Mouse (Mus musculus) lung, adult 2 months (tissue): Measurements from ENCODE around the gene Becn1.

Experiments used
- CTCF ChIP-seq: fragments of 200-500 bp; IDR thresholded peaks from 2 replicates; pipeline ENCODE4 v1.5.1; 2011; ENCODE audit warnings: mild to moderate bottlenecking, low read length, control low read depth; ENCODE audit not compliant: insufficient read depth
- POLR2A ChIP-seq: fragments of 200-500 bp; IDR thresholded peaks from 2 replicates; pipeline ENCODE4 v1.6.1; 2011; ENCODE audit warnings: low read depth, mild to moderate bottlenecking, control low read depth, low read length, borderline replicate concordance; ENCODE audit errors: extremely low read depth

DNA sequence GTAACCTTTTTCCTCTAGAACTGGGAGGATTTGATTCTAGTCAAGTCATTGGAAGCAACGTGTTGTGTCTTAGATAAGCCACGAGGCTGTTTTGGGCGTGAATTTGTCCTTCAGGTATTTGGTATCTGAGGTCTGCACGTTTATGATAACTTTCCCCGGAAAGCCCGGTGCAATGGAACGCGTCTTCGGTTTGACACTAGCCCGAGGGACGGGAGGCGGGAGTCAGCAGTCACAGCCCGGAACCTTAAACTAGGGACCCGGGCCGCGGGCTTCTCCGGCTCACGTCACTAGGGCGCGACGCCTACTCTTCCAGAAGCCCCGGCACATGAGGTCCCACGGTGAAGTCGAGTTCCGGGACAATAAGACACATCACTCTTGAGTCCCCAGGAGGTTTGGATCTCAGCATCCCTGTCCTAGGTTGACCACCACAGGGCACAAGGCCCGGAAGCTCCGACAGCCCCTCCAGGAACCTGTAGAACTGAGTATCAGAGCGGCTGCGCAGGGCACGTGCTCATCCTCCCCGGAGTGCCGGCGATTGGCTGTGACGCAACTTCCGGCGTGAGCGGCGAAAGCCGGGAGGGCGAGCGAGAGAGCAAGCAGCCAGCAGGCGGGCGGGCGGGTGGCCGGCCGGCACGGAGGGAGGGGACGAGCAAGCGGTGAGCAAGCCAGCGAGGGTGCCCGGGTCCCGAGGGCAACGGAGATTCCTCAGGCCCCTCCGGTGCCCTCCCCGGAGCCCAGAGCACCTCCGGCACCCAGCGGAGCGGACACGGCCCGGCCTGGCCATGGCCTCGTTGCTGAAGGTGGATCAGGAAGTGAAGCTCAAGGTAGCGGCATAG lies 13.8 kb upstream of the Becn1 start, which contains the start of gene Psme3:
- no peak for TF ChIP-seq CTCF
- TF ChIP-seq POLR2A: peak; percentile 64; the same call in 1 of the 2 replicates
